Mouse (Mus musculus): Measurements from ENCODE around the gene Fbxo8.

Fbxo8 gene

DNA sequence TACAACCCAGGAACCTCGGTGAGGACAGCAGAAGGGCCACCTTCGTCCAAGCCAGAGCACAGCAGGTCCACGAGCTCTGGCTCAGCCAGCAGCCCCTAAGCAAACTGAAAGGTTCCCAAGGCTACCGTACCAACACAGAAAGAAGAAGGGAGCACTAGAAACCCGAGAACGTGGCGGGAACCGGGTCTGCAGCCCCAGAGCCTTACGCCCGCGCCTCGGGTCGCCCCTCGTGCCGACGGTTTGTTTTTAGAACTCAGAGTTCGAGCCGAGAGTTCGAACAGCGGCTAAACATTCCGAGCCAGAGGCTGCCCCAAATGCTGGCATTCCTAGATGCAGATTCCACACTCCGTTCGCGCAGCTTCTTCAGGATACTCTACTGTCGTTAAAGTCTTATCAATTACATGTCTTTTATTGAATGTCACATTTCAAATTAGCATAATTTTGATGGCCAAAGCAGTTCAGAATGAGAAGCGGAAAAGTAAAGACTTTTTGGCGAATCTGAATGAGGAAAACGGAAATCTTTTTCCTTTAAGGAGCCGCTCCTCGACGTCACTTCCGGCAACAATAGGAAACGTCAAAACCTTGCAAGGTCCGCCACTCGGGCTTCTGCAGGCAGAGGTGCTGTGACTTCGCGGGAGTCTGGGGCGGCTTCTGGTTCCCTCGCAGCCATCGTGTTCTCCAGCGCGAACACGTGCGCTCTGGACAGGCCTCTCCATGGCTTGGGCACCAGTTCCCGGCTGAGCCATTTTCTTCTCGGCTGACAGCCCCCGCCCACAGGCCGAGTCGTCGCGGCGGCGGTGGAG lies at the start of gene Fbxo8, which contains the start of gene Cep44:
Fbxo8 (plus strand) TSS at position 533 of the 803 bp plus-strand sequence.
Cep44 (minus strand) TSS at position 490 of the 803 bp plus-strand sequence.
- DNase-seq (ENCODE audit: low spot score), result peak; percentile 89

DNA sequence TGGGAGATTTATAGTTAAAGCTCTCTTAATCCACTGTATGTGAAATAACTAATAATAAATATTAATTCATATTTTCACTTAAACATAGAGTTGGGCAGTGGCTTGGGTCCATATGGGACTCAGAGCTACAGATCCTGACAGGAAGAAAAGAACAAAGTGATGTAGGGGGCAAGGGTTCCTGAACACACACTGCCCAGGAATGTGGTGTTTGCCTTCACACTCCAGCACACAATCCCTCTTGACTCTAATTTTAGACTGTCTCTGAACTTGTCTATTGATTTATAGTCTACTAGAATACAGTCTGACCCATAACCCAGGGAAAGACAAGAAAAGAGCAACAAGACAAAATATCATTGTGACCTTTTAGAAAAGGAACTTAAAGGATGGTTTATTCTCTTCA lies 49.0 kb upstream of the Fbxo8 start:
- DNase-seq (ENCODE audit: low spot score), result no peak

DNA sequence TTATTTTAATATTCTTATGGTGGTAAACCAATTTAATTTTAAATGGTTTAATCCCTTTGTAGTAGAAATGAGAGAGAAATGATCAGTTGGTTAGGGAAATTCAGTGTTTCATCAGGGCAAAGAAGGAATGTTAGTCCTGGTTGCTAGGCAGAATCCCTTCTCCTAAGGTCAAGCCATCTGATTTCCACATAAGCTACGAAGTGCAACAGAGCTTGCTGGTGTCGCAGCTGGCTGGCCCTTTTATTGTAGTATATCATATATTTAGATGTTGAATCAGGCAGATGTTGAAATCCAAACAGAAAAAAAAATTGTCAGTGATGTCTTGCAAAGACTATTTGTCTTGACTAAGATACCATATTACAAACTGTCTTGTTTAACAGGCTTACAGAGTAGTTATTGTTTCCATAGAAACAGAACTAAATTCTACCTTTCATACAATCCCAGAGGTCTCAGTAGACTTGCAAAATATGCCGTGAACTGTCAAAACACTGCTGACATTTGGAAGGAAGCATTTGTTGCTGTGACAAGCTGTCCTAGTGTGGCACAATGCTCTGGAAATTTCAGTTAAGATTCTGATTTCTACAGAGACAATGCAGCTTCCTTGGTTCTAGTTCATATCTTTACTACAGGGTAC lies 42.5 kb upstream of the Fbxo8 start:
- DNase-seq (ENCODE audit: low spot score), result no peak

DNA sequence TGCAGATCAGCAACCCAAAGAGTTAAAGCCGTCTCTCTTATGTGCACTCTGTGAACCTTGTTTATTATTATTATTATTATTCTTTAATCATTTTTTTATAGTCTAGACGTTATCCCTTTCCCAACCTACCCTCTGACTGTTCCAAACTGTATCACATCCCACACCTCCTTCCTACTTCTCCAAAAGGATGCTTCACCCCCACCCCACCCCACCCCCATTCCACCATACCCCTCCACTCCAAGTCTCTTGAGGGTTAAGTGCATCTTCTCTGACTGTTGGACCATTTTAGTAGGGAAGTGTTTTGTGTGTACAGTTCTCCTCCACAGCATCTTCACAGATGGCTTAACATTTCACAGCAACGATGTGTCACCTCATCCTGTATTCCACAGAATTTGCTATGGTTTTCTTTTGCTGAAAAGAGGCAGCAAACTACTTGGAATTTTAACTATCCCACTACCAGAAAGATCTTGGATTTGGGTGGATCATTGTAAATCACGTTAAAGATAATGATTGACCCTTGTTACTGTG lies 41.9 kb upstream of the Fbxo8 start:
- DNase-seq (ENCODE audit: low spot score), result no peak

DNA sequence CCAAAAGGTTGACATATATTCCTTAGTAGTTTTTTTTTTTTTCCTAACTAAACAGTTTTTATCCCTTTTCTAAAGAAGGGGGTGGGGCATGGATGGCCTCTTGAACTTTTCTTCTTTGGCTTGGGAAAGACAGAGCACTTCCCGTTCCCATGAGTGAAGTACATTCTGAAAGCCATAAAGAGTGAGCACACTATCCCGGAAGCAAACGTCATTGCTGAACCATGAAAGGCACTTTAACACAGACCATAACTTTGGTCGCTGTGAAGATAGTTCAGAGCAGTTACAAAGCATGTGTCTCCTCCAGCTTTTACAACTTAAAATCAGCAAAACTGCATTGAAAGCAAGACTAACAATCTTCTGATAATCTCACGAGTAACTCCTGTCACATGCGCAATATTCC lies 32.0 kb upstream of the Fbxo8 start:
- no peak for DNase-seq (ENCODE audit: low spot score)

DNA sequence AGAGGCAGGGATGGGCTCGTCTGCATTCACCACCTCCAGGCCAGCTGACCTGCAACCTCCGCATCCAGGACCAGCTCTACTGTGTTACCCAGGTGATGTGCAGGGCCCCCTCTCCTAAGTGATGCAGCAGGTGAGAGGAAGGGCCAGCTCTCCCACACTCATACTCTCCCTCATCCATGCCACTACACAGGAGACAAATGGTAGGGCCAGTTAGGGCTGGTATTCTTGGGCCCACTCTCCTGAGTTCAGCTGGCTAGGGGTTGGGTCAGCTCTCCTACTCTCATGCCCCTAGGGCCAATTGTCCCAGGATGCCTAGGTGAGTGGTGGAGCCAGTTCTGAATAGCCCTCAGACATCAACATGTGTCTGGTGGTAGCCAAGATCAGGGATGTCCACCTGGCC lies 30.6 kb upstream of the Fbxo8 start:
- DNase-seq (ENCODE audit: low spot score), result no peak

DNA sequence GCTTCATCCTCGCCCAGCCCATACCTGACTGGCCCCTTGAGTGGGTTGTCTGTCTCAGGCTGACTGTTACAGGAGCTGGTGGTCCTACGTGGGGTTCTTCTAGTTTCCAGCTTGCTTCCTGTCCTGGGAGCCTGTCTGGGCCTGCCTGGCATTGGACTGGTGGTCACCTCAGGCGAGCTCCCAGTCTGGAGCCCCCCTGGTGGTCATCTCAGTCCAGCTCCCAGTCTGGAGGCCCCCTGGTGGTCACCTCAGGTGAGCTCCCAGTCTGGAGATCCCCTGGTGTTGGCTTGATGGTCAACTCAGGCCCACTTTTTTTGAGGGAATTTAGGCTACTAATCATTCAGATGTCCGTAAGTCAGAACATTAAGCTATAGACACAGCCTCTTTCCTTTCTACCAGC lies 29.8 kb upstream of the Fbxo8 start:
- no peak for DNase-seq (ENCODE audit: low spot score)

DNA sequence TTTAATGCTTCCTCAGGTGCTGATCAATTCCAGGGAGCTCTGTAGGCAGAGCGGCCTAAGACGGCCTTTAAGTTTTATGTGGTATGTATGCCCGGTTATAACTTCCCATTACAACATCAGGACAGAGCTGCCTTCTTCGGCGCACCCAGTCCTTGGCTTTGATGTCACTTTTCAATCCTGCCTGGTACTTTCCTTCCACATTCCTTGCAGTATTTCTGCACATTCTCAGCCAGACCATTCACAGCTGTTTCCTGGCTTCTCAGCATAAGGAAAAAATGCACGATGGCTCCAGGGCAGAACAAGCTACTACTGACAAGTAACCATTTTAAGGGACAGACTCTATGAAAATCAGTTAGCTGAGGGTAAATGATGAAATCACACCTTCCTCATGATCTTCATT lies 22.0 kb upstream of the Fbxo8 start:
- DNase-seq (ENCODE audit: low spot score), result no peak

DNA sequence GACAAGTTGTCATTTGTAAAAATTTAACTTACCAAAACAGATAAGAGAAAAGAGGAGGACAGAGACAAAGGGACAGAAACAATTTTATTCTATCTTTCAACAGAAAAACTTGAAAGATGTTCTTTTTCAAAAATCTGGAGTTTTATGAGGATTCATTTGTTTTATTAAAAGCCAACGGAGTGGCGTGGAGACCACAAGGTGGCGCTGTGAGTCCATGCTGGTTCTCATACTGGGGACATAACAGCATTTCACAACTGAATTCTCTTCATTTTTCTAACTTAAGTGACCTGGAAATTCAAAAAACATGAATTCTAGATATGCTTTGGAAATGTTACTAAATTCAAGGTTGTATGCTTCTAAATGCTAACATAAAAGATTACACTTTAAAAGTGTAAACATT lies 20.5 kb upstream of the Fbxo8 start:
- DNase-seq (ENCODE audit: low spot score), result peak; percentile 83

DNA sequence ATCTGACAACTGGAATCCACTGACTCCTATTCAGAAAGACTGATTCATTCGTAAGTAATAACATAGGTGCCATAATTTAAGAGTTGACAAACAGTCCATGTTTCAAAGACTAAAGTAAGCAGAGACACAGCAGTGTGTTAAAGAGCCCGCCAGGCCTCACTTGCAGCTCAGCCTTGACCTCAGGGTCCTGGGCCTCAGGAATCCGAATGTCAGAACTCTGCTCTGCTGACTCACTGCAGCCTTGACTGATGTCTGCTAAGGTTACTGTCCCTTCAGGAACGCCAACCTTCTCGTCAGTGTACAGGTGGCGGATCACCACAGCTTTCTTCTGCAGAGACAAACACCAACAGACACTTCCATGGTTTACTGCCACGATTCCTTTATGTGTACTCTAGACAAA lies 10.2 kb upstream of the Fbxo8 start:
- no peak for DNase-seq (ENCODE audit: low spot score)

DNA sequence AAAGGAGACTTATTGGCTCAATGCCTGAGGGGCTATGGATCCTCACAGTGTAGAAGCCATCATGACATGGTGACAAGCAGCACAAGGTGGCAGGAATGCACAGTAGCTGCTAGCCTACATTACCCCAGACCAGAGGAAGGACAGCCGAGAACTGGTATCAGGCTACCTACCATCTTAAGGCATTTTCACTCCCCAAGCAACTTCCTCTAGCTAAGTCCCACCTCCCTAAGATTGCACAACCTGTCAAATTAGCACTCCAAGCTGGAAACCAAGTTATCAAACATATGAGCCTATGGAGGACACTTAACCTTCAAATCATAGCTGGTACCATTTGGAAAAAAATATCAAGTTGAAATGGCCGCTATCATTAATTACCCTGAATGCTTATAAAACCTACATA lies 3.0 kb upstream of the Fbxo8 start:
- no peak for DNase-seq (ENCODE audit: low spot score)

DNA sequence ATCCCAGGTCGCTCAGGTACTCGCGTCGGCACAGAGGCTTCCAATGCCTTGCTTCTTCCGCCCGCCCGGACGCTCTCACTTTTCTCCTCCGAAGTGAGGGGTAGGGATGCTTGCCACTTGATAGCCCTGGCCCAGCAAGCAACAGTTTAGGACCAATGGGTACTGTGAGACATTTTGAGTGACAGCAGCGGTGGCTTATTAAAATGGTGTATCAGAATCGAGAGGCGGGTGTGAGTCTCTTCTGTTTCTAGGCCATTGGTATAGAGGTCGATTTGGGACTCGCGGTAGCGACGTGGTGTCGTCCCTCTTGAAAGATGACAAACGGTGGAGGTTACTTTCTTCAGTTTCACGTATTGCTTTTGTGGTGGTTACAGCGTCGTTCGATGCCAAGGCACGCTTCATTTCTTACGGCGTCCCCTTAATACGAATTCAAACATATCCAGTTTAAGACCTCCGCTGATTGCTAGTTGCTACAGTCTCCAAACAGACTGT lies 517 bp downstream of the Fbxo8 start:
- peak; percentile 99 for DNase-seq (ENCODE audit: low spot score)

DNA sequence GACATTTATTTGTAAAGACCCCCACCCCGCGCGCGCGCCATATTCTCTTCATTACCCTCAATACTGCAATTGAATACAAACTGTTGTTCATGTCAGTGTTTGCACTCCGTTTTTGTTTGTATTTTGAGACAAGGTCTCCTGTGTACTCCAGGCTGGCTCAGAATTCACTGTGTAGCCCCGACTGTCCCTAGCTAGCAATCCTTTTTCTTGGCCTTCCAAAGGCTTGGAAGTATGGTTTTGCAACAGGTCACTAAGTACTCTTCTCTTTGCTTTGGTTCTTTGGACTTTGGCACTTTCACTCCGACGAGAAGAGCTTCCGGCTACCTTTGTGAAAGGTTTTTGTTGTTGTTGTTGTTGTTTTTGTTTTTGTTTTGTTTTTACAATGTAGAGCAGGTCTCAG lies 1.2 kb downstream of the Fbxo8 start:
- no peak for DNase-seq (ENCODE audit: low spot score)

DNA sequence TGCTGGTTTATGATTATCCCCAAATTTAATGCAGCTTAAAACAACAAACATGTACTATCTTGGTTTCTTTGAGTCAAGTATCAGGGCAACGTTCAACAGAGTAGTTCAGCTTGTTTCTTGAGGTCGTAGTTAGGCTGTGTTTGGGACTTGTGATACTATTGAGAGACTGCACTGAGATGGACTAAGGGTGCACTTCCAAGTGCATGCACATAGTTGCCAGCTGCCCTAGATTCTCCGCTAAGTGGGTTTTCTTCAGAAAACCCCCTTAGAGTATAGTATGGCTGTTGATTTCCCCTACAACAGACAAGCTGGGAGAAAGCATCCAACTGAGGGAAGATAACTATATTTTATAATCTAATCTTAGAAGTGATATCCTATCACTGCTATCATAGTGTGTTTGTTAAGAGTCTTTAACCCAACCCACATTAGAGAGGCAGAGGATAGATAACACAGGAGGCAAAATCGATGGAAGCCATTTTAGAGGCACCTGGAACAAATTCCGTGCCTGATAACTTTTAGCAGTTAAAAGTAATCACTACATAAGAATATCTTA lies 1.7 kb downstream of the Fbxo8 start:
- peak; percentile 25 for DNase-seq (ENCODE audit: low spot score)

DNA sequence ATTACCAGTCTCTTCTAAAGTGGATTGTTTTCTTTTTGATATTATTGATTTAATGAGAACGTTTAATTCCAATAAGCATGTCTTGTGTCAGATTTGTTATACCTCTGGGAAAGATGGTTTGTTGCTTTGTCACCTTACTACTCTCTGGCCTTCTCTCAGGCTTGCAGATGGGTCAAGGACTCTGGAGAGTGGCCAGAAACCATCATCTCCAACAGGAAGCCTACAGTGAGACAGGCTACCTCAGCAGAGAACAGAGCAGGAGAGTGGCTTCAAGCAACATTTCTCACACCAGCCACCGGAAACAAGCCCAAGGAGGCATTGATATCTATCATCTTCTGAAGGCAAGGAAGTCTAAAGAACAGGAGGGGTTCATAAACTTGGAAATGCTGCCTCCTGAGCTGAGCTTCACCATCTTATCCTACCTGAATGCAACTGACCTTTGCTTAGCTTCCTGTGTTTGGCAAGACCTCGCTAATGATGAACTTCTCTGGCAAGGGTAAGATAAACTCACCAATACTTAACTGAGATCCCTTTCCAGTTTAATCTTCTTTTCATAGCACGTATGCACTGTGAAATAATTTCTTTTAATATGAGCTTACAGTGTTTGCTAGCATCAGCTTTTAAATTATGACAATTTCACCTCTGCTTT lies 13.6 kb downstream of the Fbxo8 start:
- DNase-seq (ENCODE audit: low spot score), result no peak

DNA sequence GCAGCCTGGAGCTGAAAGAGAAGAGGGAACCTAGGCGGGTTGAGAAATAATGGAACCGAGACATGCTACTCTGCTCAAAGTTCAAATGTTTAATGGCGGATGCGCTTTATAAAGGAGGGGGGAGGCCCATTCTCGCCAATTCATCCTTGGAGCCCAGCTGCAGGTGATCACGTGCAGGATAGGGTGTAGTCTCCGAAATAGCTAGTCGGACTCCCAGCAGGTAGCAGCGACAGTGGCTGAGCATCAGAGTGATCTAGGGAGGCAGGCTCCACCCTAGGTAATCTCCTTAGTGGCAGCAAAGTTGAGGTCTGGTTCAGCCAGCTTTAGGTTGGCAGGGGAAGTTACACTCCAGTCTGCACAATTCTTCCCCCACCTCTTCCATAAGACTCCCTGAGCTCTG lies 16.0 kb downstream of the Fbxo8 start:
- DNase-seq (ENCODE audit: low spot score), result no peak

DNA sequence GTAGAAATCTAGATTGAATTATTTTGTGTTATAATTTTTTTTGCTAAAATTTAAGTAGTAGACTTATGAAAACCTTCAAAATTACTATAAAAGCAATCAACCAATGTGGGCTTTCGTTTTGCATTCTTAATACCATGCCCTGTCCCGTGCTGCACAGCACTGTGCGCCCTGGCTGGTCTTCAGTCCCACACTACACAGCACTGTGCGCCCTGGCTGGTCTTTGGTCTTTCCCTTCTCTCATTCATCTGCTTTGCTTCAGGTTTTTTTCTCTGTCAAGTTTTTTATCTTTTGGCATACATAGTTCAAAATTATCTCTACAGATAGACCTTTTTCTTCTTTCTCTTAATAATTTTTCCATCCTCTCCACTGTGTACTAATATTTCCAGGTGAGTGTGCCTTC lies 30.0 kb downstream of the Fbxo8 start:
- no peak for DNase-seq (ENCODE audit: low spot score)

DNA sequence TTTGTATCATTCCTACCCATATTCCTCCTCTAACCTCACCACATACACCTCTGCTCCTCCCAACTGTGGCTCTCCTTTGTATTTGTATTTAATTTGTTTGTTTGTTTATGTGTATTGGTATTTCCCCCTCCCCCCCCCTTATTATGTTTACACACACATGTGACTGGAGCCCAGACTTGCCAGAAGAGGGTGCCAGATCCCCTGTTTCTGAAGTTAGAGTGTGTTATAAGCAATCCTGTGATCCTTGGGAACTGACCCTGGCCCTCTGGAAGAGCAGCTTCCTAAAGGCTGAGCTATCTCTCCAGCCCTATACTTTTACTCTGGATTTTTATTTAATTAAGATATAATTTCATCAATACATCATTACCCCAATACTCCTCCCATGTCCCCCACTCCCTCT lies 32.0 kb downstream of the Fbxo8 start:
- DNase-seq (ENCODE audit: low spot score), result peak; percentile 27

DNA sequence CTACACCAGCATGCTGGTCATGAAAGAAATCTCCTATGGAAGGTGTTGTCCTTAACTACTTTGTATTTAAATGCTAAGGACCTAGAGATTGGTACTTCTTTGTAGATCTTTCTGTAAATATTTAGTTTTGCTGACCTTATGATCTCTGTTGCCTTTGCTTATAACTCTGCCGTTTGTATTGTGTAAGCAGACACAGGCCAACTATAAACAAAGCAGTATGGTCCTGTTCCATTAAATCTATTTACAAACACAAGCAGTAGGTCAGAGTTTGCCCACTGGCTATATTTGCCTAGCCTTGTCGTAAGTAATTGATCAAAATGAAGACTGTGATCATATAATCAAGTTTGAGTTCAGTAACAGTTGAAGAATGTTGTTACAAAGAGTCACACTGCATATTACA lies 38.1 kb downstream of the Fbxo8 start:
- DNase-seq (ENCODE audit: low spot score), result no peak

DNA sequence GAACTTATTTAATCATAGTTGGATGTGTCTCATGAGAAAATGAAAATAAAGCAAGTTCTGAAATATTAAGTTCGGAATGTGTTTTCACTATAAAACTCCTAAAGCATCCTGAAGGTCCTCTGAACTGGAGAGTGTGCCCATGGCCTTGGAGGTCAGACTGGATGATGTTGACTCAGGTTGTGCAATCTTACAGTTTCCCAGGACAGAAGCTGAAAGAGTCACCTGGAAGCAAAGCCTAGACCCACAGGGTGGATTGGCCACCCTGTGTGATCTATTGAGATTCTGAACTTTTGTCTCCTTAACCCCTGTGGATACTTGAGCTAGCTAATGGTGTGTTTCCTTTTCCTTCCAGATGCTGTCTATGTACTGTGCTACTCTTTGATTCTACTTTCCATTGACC lies 40.2 kb downstream of the Fbxo8 start:
- DNase-seq (ENCODE audit: low spot score), result no peak

DNA sequence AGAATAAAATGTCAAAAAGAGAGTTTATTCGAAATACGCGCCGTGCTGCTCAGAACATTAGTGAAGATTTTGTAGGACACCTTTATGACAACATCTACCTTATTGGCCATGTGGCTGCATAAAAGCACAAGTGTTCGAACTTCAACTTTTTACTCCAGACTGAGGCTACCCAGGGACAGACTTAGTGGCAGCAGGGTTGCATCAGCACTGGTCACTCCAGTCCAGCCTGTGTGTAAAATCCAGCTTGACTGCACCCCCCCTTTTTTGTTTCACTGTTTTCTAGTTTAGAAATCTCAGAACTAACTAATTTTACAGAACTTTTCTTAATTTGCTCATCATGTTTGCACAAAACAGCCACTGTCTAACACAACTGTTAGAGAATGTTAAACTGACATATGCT lies 40.6 kb downstream of the Fbxo8 start:
- DNase-seq (ENCODE audit: low spot score), result no peak

DNA sequence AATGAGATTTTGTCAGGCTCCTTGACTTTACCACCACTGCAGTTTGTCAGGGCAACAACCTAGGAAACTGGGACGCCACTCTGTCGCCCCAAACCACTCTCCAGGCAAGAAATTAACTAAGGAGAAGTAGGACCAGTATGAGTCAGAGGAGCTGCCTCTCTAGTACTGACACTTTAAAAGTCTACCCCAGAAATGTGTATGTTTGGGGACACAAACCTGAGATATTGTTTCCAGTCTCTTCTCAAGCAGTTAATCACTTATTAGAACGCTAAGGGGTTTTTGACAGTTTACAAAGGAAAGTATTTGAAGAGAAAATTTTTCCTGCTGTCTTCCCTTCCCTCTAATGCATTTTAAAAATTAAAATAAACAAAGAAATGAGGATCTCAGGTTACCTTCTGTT lies 55.6 kb downstream of the Fbxo8 start:
- DNase-seq (ENCODE audit: low spot score), result no peak

DNA sequence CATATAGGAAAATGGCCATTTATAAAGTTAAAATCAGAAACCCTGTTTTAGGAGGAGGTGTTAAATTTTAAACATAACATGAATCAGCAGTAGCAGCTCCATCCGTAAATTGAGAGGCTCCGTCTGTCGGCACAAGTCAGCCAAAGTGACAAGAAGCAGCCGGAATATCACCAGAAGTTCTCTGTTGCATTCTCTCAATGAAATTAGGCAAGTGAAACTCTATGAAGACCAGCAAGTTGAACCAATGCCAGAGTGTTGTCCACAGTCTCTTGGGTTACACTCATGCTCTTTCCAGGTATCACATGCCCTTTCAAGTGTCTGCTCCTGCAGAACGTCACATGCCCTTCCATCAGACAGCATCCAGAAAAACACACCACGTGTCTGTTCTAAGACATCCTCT lies 60.8 kb downstream of the Fbxo8 start:
- peak; percentile 50 for DNase-seq (ENCODE audit: low spot score)

Measured in MN1 (cell line).